Mouse (Mus musculus) gastrocnemius, adult 2 months (tissue): ENCODE results near the gene 4930544D05Rik. TPM values are rescaled to one million over a fixed set of nuclear protein-coding genes. Genes with fewer than 3 reads are reported as not detected.

Source experiments
- DNase-seq: peaks from one replicate; pipeline ENCODE4 v3.0.0; 2022
- H3K27ac ChIP-seq: fragments of 200-600 bp; 2 replicates; pipeline ENCODE4 v1.8.1; 2022; ENCODE audit warnings: mild to moderate bottlenecking
- H3K4me3 ChIP-seq: fragments of 200-600 bp; 2 replicates; pipeline ENCODE4 v1.8.1; 2022; ENCODE audit warnings: mild to moderate bottlenecking, moderate library complexity
- CTCF ChIP-seq: fragments of 200-600 bp; IDR thresholded peaks from 2 replicates; pipeline ENCODE4 v1.8.1; 2022; ENCODE audit warnings: antibody characterized with exemption, mild to moderate bottlenecking, moderate library complexity
- intact Hi-C: fragments of 180-260 bp; cut with DNase I; formaldehyde crosslinking; loops from one replicate; pipeline ENCODE4 v1.15.1; 2025
- total RNA-seq, 2 experiments: library from RNA; stranded (reverse); gene quantifications; 2 replicates each; pipeline ENCODE4 v1.2.3; 2021

The 4930544D05Rik gene
- total RNA-seq, 2 experiments from 2014 or later = not detected

GRCm38 (mm10) chr11:70608381-70609066 lies 7.1 kb upstream of the 4930544D05Rik start:
- intact Hi-C loops = loop anchor here (5.0 to 10.0 kb wide), 2 partner anchors 71 to 174 kb away; partner anchors contain the start of gene Arrb2
- TF ChIP-seq CTCF = peak; percentile 52
- no peak overlapping the region for H3K27ac ChIP-seq
- H3K4me3 ChIP-seq = no peak overlapping the region
- DNase-seq = peak; percentile 50

GRCm38 (mm10) chr11:70610752-70611151 lies 4.9 kb upstream of the 4930544D05Rik start:
- no peak overlapping the region for H3K27ac ChIP-seq
- no peak for DNase-seq
- intact Hi-C loops = no loop called here
- no peak for TF ChIP-seq CTCF
- H3K4me3 ChIP-seq = no peak overlapping the region

GRCm38 (mm10) chr11:70612505-70612904 lies 3.1 kb upstream of the 4930544D05Rik start:
- Histone ChIP-seq H3K27ac (no peak overlapping the region), H3K4me3 (no peak overlapping the region)
- DNase-seq = no peak
- TF ChIP-seq CTCF = peak; percentile 21; the same call in 1 of the 2 replicates
- intact Hi-C loops = no loop called here

DNA sequence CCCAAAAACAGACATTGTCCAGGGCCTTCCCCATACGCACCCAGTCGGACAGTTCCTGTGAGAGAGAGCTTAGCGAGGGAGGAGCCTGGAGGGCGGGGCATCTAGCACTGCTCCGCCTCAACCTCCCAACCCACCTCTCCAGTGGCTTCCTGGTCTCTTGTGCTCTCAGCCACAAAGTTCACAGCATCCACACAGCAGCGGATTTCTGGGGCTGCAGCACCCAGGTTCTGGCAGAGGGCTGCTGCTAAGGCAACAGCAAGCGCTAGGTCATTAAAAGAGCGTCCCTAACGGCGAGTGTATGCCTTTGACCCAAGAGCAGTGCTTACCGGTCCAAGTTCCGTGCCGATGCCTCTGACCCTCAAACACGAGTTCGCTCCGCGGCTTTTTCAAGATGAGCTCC lies 574 bp upstream of the 4930544D05Rik start:
- peak overlapping the region; percentile 72 for H3K4me3 ChIP-seq
- peak; percentile 75 for DNase-seq
- H3K27ac ChIP-seq = peak overlapping the region; percentile 28; the same call in 1 of the 2 replicates
- intact Hi-C loops = loop anchor here (5.0 kb wide), 1 partner anchor 137 kb away; no protein-coding TSS in a partner anchor
- TF ChIP-seq CTCF = peak; percentile 3; the same call in 1 of the 2 replicates

DNA sequence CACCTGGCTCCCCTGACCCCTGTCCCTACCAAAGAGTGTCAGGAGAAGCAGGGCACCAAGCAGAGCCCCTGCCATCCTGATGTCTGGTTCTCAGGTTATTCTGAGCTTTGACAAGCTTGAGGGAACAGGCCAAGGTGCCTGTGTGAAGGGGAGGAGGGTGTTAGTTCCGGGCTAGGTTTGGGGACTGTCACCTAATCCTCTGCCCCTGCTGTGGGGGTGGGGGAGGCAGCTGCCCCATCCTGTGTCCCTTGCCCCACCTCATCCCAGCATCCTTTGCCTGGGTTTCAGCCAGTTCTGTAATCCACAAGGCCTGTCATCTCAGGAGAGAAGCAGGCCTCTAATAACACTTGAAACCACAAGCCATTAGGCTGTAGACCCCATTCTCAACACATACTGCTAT lies 3.5 kb downstream of the 4930544D05Rik start, which contains the start of gene Chrne:
Chrne (minus strand) TSS at position 116 of the 400 bp plus-strand sequence.
- intact Hi-C loops = loop anchor here (5.0 kb wide), 1 partner anchor 133 kb away; no protein-coding TSS in a partner anchor
- peak within 1 kb of the TSS; percentile 78 for H3K27ac ChIP-seq
- DNase-seq = peak; percentile 85
- TF ChIP-seq CTCF = no peak
- peak within 1 kb of the TSS; percentile 20 for H3K4me3 ChIP-seq

DNA sequence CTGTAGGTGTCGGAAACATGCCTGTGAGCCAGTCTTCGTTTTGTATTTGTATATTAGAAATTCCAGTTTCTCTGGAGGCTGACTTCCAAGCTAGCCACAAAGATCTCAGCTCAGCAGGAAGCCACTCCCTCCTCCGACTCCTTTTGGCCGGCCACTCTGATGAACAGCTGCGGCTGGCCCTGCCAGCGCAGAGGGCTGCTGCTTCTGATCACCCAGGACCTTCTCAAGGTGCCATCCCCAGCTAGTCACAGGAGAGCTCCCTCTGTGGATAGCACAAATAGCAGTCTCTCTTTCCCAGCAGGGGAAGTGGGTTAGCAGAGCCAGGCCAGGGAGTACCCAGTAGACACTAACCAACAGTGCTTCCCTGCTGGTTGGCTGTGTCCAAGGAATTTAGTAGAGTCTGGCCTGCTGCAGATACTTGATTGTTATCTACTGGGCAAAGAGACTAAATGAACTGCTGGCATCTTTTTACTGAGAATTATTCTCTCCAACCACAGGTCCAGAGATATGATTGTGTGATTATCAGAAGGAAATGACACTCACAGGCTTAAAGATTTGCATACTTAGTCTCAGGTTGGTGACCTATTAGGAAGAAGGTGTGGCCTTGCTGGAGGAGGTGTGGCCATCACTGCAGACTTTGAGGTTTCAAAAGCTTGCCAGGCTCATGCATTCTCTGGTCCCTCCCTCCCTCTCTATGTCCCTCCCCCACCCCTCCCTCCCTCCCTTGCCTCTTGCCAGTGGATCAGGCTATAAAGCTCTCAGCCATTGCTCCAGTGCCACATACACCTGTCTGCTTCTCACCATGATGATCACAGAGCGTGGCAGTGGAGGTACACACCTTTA lies 6.5 kb downstream of the 4930544D05Rik start:
- peak; percentile 29; the same call in 1 of the 2 replicates for TF ChIP-seq CTCF
- peak; percentile 80 for DNase-seq
- Histone ChIP-seq H3K4me3 (peak overlapping the region; percentile 28), H3K27ac (peak overlapping the region; percentile 91)
- intact Hi-C loops = loop anchor here (5.0 kb wide), 1 partner anchor 210 kb away; the partner anchor contains the start of gene Pelp1

DNA sequence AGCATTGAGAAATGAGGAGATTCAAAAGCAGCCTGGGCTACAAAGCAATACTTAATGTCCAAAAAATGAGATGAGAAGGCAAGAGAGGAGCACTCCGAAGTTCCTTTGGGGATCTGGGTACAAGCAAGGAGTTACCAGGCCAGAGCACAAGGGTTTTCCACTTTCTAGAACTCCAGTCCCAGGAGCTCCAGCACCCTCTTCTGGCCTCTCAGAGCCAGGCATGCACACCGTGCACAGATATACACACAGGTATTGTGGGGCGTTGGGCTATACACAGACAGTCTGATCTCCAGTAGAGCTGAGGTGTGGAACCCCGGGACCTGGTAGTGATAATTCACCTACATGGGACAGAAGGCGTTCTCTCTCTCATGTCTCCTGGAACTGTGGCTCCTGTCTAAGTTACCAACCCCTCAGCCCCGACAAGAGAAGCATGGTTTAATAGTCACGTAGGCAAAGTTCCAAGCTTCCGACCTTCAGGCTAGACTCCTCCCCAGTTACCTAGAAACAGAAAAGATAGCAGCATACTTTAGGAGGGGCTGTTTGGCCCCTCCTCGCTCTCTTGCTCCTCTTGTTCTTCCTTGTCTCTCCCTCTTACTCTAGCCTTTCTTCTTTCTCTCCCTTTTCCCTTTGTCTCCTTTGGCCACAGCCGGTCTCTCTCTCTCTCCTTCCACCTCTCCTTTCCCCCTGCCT lies 7.5 kb downstream of the 4930544D05Rik start:
- peak; percentile 45 for TF ChIP-seq CTCF
- Histone ChIP-seq H3K27ac (peak overlapping the region; percentile 91), H3K4me3 (no peak overlapping the region)
- DNase-seq = no peak
- intact Hi-C loops = loop anchor here (5.0 kb wide), 1 partner anchor 211 kb away; the partner anchor contains the start of gene Pelp1

- Histone ChIP-seq H3K27ac (no peak overlapping the region), H3K4me3 (no peak overlapping the region)
- DNase-seq = peak; percentile 65
- peak; percentile 75 for TF ChIP-seq CTCF
- intact Hi-C loops = no loop called here
These were observed 9.8 kb downstream of the 4930544D05Rik start for GRCm38 (mm10) chr11:70625473-70625872.

DNA sequence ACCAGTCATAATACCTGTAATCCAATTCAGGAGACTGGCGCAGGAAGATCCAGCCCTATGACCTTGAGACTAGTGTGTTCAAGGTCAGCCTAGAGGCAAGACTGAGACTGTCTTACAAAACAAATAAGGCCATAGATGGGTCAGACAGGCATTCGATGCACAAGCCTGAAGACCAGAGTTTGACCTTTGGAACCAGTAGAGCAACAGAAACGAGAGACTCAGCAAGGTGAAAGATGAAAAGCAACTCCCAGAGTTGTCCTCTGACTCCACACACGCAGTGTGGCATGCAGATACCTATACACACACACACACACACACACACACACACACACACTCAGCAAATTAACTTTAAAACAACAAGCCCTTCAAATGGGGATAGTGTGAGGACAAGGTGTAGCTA lies 11.2 kb downstream of the 4930544D05Rik start:
- no peak overlapping the region for H3K27ac ChIP-seq
- no peak for TF ChIP-seq CTCF
- intact Hi-C loops = no loop called here
- no peak for DNase-seq
- no peak overlapping the region for H3K4me3 ChIP-seq

DNA sequence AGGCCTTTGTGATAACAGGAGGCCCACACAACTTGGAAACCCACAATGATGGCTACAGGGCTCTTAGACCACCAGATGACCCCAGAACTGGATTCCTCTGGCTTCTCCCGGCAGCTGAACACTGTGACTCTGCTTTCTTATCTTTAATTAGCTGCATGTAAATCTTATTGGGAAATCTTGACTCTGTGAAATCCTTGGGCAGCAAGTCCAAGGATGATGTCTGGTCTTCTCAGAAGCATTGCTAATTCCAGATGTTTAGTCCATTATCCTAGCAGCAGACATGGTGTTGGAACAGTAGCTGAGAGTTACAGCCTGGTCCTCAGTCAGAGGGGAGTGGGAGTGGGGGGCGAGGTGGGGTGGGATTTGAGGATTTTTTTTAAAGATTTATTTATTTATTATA lies 12.8 kb downstream of the 4930544D05Rik start:
- Histone ChIP-seq H3K27ac (no peak overlapping the region), H3K4me3 (no peak overlapping the region)
- no peak for TF ChIP-seq CTCF
- intact Hi-C loops = loop anchor here (2.0 kb wide), 1 partner anchor 126 kb away; no protein-coding TSS in a partner anchor
- no peak for DNase-seq

- H3K27ac ChIP-seq = no peak overlapping the region
- DNase-seq = no peak
- TF ChIP-seq CTCF = peak; percentile 55
- no peak overlapping the region for H3K4me3 ChIP-seq
- intact Hi-C loops = loop anchor here (2.0 kb wide), 1 partner anchor 125 kb away; no protein-coding TSS in a partner anchor
These were observed 13.9 kb downstream of the 4930544D05Rik start for GRCm38 (mm10) chr11:70629557-70629956.

DNA sequence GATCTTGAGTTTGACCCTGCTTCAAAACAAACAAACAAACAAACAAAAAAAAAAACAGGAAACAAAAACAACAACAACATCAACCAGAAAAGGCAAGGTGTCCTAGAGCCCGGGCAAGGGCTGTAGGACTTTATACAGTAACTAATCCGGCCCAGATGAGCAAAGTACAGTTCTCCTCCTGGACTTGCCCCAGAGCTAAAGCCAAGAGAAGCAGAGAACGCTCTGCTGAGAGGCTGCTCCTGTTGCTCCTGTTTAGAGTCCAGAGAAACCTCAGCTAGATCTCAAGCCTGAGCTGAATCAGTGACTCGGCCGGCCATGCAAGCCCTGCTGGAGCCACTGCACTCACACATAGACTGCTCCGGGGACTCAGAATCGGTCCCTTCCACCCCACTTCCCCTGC lies 14.5 kb downstream of the 4930544D05Rik start:
- intact Hi-C loops = no loop called here
- peak overlapping the region; percentile 38; the same call in 1 of the 2 replicates for H3K27ac ChIP-seq
- no peak for TF ChIP-seq CTCF
- no peak overlapping the region for H3K4me3 ChIP-seq
- no peak for DNase-seq
